Mouse (Mus musculus) hindbrain, embryonic 12.5 days (tissue): ENCODE data around the gene Gm37240. TPM values are rescaled to one million over a fixed set of nuclear protein-coding genes. Genes with fewer than 3 reads are reported as not detected.

ENCODE experiments used
- ATAC-seq: fragments of 200-750 bp; cut with Nextera tagmentation; 2 replicates; pipeline ENCODE4 v1.8.0; 2017; ENCODE audit warnings: moderate TSS enrichment; ENCODE audit not compliant: low FRiP score
- H3K27ac ChIP-seq: fragments of 300-500 bp; sonication (generic); 2 replicates; pipeline ENCODE4 v1.5.1; 2016; ENCODE audit warnings: mild to moderate bottlenecking
- H3K27me3 ChIP-seq: fragments of 300-500 bp; sonication (generic); 2 replicates; pipeline ENCODE4 v1.6.1; 2016; ENCODE audit warnings: mild to moderate bottlenecking
- H3K36me3 ChIP-seq: fragments of 300-500 bp; sonication (generic); 2 replicates; pipeline ENCODE4 v1.6.1; 2016; ENCODE audit warnings: mild to moderate bottlenecking
- H3K4me1 ChIP-seq: fragments of 300-500 bp; sonication (generic); 2 replicates; pipeline ENCODE4 v1.6.1; 2016
- H3K4me2 ChIP-seq: fragments of 300-500 bp; sonication (generic); replicated peaks from 2 replicates; pipeline ENCODE4 v1.6.1; 2016; ENCODE audit warnings: mild to moderate bottlenecking
- H3K4me3 ChIP-seq: fragments of 300-500 bp; sonication (generic); 2 replicates; pipeline ENCODE4 v1.5.1; 2016; ENCODE audit warnings: mild to moderate bottlenecking
- H3K9ac ChIP-seq: fragments of 300-500 bp; sonication (generic); 2 replicates; pipeline ENCODE4 v1.6.1; 2016; ENCODE audit warnings: mild to moderate bottlenecking, moderate library complexity
- H3K9me3 ChIP-seq: fragments of 300-500 bp; sonication (generic); replicated peaks from 2 replicates; pipeline ENCODE4 v1.6.1; 2016; ENCODE audit warnings: mild to moderate bottlenecking
- WGBS: fragments of 180-500 bp; shearing (Covaris S2); methylation state at CpG from one replicate; pipeline ENCODE4 v1.1.7; 2016; 5-methylcytosine and 5-hydroxymethylcytosine counted together
- polyA plus RNA-seq: library from polyadenylated mRNA; unstranded; fragments of >200 nt; fragmentation: Nextera tagmentation; extraction: Ambion mirVana; gene quantifications from 2 replicates; pipeline ENCODE4 v1.2.1, GENCODE M21; 2016

Gene Gm37240
- polyA plus RNA-seq, 1 experiment from 2014 or later = 3.3 TPM

GRCm38 (mm10) chr3:85661926-85662813, 225.1 kb downstream of the Gm37240 start:
- ATAC-seq = no peak
- peaks cover 3% of the 10 kb centered on the region; the same call in 1 of the 2 replicates for H3K4me1 ChIP-seq
- no peaks in the 10 kb centered on the region for H3K9me3 ChIP-seq
- H3K36me3 ChIP-seq = no peaks in the 10 kb centered on the region
- 75% methylated on average over 10 of the region's 10 CpGs for WGBS
- no peaks in the 10 kb centered on the region for H3K27me3 ChIP-seq
- no peak overlapping the region for H3K4me3 ChIP-seq
- H3K9ac ChIP-seq = no peak overlapping the region
- no peak overlapping the region for H3K27ac ChIP-seq
- no peak overlapping the region for H3K4me2 ChIP-seq

DNA sequence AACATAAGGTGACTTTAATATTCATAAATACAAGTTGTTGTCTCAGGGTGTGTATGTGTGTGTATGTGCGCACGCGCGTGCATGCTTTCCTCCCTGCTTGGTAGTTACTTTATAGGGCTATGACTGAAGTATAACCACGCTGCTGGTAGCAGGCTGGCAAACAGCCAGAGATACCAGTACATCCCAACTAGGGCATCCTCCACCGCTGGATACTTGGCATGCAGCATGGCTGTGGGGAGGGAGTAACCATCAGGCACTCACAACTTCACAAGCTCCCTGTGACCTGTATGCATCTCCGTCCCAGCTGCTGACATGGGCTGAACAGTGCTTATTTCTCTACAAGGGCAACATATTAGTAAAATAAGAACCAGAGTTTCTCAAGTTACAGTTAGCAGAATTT, 227.6 kb downstream of the Gm37240 start:
- Histone ChIP-seq H3K9me3 (no peaks in the 10 kb centered on the region), H3K4me3 (no peak overlapping the region), H3K4me1 (peaks cover 3% of the 10 kb centered on the region; the same call in 1 of the 2 replicates), H3K36me3 (0 out of 2 replicates have a peak, but pooled peaks cover 3% of the 10 kb centered on the region), H3K9ac (no peak overlapping the region), H3K4me2 (no peak overlapping the region), H3K27ac (no peak overlapping the region), H3K27me3 (no peaks in the 10 kb centered on the region)
- ATAC-seq = no peak
- WGBS = 93% methylated on average over 7 of the region's 7 CpGs

GRCm38 (mm10) chr3:85655538-85655937, 231.8 kb downstream of the Gm37240 start:
- no peak overlapping the region for H3K4me2 ChIP-seq
- H3K27ac ChIP-seq = no peak overlapping the region
- no peaks in the 10 kb centered on the region for H3K9me3 ChIP-seq
- no peak for ATAC-seq
- H3K4me3 ChIP-seq = no peak overlapping the region
- peaks cover 3% of the 10 kb centered on the region; the same call in 1 of the 2 replicates for H3K4me1 ChIP-seq
- H3K36me3 ChIP-seq = 0 out of 2 replicates have a peak, but pooled peaks cover 3% of the 10 kb centered on the region
- H3K9ac ChIP-seq = no peak overlapping the region
- 95% methylated on average over 3 of the region's 3 CpGs for WGBS
- H3K27me3 ChIP-seq = no peaks in the 10 kb centered on the region

DNA sequence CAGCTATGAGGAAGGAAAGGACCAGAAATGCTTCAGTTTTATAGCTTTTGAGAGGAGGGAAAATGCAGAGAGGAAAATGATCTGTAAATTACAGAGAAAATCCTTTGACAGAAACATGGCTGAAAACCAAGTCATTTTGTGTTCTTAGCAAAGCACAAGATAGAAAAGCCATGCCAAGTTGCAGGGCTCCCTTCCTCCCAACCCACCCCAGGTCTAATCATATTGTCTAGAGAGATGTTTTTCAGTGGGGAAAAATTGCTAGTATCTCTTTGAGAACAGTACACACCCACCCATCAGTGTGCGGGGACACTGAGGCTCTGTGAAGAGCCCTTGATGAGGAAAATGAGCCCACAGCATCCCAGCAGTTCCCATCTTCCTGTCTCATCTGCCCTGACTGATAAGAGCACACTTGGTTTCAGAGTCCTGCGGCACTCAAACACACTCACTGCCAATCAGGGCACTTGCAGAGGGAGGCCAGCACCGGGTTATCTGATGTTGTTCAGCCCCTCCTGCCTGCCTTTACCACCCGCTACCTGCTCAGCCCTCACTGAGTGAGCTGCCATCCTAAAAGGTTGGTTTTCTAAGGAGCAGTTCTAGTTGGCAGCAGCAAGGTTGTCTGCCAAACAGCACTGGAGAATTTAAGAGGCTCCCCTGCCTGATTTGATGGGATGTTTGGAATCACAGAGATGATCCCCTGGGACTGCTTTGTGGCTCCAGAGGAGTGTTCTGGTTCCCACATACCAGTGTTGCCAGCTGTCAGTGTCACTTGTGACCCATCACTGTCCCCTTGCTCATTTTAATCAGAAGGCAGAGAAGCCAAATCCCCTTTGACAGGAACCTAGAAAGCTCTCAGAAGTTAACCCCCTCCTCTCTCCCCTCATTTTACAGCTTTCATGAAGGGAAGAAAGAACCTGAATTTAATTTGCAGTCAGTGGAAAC, 234.3 kb downstream of the Gm37240 start:
- no peaks in the 10 kb centered on the region for H3K9me3 ChIP-seq
- no peaks in the 10 kb centered on the region for H3K4me1 ChIP-seq
- H3K27me3 ChIP-seq = no peaks in the 10 kb centered on the region
- ATAC-seq = no peak
- H3K4me3 ChIP-seq = no peak overlapping the region
- WGBS = 80% methylated on average over 4 of the region's 4 CpGs
- 0 out of 2 replicates have a peak, but pooled peaks cover 3% of the 10 kb centered on the region for H3K36me3 ChIP-seq
- no peak overlapping the region for H3K27ac ChIP-seq
- H3K9ac ChIP-seq = no peak overlapping the region
- H3K4me2 ChIP-seq = no peak overlapping the region

GRCm38 (mm10) chr3:85649176-85649575, 238.1 kb downstream of the Gm37240 start:
- WGBS = 91% methylated on average over 4 of the region's 4 CpGs
- Histone ChIP-seq H3K27ac (no peak overlapping the region), H3K27me3 (no peaks in the 10 kb centered on the region), H3K9me3 (no peaks in the 10 kb centered on the region), H3K9ac (no peak overlapping the region), H3K4me3 (no peak overlapping the region), H3K36me3 (no peaks in the 10 kb centered on the region), H3K4me2 (no peak overlapping the region), H3K4me1 (no peaks in the 10 kb centered on the region)
- ATAC-seq = no peak

DNA sequence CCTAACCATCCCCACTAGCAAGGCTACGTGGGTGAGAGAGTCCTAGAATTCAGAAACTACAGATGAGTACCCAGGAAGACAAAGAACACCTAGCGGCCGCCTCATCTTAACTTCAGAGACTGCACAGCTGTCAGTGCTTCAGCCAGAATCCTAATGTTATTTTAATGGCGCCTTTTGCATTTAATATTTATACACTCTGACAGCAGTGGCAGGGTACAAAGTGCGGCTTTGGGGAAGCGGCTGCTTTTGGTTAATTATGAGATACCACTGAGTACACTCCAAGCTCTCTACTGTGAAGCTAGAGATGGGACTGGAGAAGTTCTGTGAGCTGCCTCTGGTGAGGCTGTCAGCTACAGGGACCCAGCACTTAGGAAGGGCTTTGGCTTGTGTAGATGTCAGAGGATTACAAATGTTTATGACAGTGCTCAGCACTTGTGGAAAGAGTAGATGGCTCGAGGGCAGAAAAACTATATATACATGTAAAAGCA, 241.8 kb downstream of the Gm37240 start:
- H3K27ac ChIP-seq = no peak overlapping the region
- no peak overlapping the region for H3K4me3 ChIP-seq
- no peak overlapping the region for H3K4me2 ChIP-seq
- no peak overlapping the region for H3K9ac ChIP-seq
- no peaks in the 10 kb centered on the region for H3K9me3 ChIP-seq
- 88% methylated on average over 7 of the region's 7 CpGs for WGBS
- H3K4me1 ChIP-seq = no peaks in the 10 kb centered on the region
- no peak for ATAC-seq
- H3K27me3 ChIP-seq = no peaks in the 10 kb centered on the region
- no peaks in the 10 kb centered on the region for H3K36me3 ChIP-seq

DNA sequence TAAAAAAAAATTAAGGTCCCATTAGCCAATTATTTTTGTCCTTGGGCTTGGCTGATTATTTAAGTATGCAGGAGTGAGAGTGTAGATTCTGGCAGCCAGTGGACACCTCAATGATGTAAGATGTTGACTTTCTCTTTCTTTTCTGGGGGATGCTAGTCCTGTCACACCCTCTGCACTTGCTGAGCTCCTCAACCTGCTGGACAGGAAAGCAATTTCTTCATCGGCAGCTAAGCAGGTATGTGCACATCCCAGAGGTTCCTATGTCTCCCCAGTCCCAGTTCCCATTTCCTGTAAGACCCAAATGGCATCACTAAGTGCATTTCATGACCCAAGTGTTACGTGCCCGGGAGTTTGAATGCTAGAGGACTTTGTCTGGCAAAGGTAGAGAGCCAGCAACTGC, 242.5 kb downstream of the Gm37240 start:
- no peaks in the 10 kb centered on the region for H3K4me1 ChIP-seq
- no peak for ATAC-seq
- no peaks in the 10 kb centered on the region for H3K36me3 ChIP-seq
- H3K4me3 ChIP-seq = no peak overlapping the region
- H3K4me2 ChIP-seq = no peak overlapping the region
- no peaks in the 10 kb centered on the region for H3K27me3 ChIP-seq
- no peak overlapping the region for H3K9ac ChIP-seq
- H3K27ac ChIP-seq = no peak overlapping the region
- no peaks in the 10 kb centered on the region for H3K9me3 ChIP-seq
- WGBS = 94% methylated on average over 3 of the region's 3 CpGs

- Histone ChIP-seq H3K9me3 (no peaks in the 10 kb centered on the region), H3K4me2 (no peak overlapping the region), H3K9ac (no peak overlapping the region), H3K27ac (no peak overlapping the region), H3K36me3 (0 out of 2 replicates have a peak, but pooled peaks cover 8% of the 10 kb centered on the region), H3K4me3 (no peak overlapping the region), H3K27me3 (no peaks in the 10 kb centered on the region), H3K4me1 (no peaks in the 10 kb centered on the region)
- no peak for ATAC-seq
- 85% methylated on average over 3 of the region's 3 CpGs for WGBS
Observed at GRCm38 (mm10) chr3:85641751-85642150, 245.6 kb downstream of the Gm37240 start.

DNA sequence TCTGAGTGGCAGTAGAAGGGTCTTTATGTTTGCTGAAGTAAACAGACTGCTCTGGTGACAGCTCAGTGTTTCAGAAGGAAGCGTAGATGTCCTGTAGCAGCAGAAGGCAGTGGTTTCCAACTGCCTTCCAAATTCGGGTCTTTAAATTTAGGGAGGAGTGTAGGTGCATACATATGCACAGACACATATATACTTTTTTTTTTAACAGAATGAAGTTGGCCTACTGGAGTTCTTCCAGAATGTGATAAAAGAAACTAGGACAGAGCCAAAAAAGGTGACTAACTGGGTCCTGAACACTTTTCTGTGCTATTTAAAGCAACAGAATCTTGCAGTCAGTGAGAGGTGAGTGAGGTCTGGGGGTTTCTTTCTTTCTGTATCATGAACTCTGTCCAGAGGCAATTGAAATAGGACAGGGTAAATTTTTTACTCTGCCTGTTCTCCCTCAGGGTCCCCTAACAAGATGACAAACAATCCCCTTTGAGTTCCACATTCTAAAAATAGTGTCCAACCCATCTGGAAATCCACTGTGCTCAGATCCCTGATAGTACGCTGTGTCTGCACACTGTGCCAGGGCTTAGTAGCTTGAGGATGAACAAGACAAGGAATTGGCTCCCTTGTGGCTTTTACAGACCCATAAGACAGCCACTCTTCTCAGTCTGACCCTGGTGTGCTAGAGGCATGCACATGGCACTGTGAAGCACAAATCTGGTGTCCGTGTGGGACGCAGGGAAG, 250.4 kb downstream of the Gm37240 start:
- Histone ChIP-seq H3K4me1 (no peaks in the 10 kb centered on the region; the same call in 1 of the 2 replicates), H3K4me2 (no peak overlapping the region), H3K36me3 (0 out of 2 replicates have a peak, but pooled peaks cover 8% of the 10 kb centered on the region), H3K4me3 (no peak overlapping the region), H3K27me3 (no peaks in the 10 kb centered on the region), H3K9me3 (no peaks in the 10 kb centered on the region), H3K27ac (no peak overlapping the region), H3K9ac (no peak overlapping the region)
- ATAC-seq = no peak
- WGBS = 97% methylated on average over 5 of the region's 5 CpGs

DNA sequence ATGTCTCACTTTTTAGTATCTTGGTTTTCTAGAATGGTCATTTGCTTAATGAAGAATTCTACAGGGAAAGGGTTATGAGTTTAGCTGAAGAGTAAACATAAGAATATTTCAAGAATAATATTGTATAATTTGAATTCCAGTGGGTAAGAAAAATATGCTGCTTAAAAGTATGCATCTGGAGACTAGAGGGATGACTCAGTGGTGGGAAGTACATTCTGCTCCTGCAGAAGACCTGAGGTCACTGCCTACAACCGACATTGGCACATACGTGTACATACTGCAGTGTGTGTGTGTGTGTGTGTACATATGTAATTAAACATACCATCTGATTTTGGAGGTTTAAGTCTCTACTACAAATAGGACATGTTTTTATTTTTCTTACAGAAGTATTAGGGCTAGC, 251.7 kb downstream of the Gm37240 start:
- Histone ChIP-seq H3K27ac (no peak overlapping the region), H3K4me3 (no peak overlapping the region), H3K27me3 (no peaks in the 10 kb centered on the region), H3K4me1 (no peaks in the 10 kb centered on the region; the same call in 1 of the 2 replicates), H3K36me3 (0 out of 2 replicates have a peak, but pooled peaks cover 8% of the 10 kb centered on the region), H3K9me3 (no peaks in the 10 kb centered on the region), H3K9ac (no peak overlapping the region), H3K4me2 (no peak overlapping the region)
- WGBS = 94% methylated on average over 2 of the region's 2 CpGs
- ATAC-seq = no peak

DNA sequence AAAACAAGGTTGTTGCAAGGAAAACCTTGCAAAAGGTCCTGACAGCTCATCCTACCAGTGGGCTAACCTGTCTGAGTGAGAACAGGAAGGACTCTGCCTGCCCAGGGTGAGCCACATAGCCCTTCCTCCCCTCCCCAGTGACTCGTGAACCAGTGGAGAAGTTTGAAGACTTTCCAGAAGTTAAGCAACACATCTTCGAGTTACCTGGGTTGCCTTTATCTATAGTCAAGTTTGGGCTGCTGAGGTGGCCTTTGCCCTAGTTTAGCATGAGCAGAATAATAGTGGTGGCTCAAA, 252.2 kb downstream of the Gm37240 start:
- H3K4me3 ChIP-seq = no peak overlapping the region
- H3K4me2 ChIP-seq = no peak overlapping the region
- H3K27ac ChIP-seq = no peak overlapping the region
- 83% methylated on average over 2 of the region's 2 CpGs for WGBS
- H3K9me3 ChIP-seq = no peaks in the 10 kb centered on the region
- H3K27me3 ChIP-seq = no peaks in the 10 kb centered on the region
- ATAC-seq = no peak
- H3K36me3 ChIP-seq = 0 out of 2 replicates have a peak, but pooled peaks cover 8% of the 10 kb centered on the region
- no peak overlapping the region for H3K9ac ChIP-seq
- H3K4me1 ChIP-seq = no peaks in the 10 kb centered on the region; the same call in 1 of the 2 replicates
